Mouse (Mus musculus): ENCODE data around the gene Arhgap24.

DNA sequence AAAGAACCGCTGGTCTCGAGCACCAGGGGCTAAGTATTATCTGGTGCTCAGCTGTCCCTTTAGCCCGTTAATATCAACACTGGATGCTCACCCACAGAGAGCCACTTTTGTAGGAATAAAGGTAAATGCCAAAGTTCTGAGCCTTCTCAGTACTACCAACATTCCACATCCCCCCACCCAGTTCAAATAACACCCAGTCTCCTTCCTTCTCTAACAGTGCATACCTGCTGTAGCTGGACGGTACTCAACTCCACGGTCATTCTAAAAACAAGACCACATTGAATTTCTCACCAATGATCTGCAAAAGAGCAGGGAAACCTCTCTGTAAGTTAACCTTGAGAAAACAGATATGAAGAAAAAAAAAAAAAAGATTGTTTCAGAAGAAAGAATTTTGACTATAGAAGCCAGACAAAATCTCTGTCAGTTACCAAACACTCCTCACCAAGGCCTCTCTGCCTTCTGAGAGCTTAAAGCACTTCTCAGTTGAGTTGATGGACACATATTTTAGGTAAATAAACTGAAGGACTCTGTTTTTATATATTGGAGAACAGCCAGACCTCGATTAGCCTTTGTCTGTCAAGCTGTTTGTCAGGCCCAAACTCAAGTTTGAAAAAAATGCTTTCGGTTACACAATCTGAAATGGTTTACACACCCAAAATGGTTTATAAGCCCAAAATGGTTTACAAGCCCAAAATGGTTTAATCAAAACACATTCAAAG is 29.0 kb upstream of the Arhgap24 start:
- TF ChIP-seq MYC (IDR thresholded peaks at IDR 0.05; ENCODE audit: low read depth, low read length) (no peak), CTCF (conservative IDR thresholded peaks at IDR 0.05 in 1 of 2, IDR thresholded peaks at IDR 0.05 in 1 of 2; ENCODE audit: low read depth in 2 of 2, low read length in 2 of 2) (no peak), EP300 (IDR thresholded peaks at IDR 0.05; ENCODE audit: low read length) (no peak), POLR2A (IDR thresholded peaks at IDR 0.05; ENCODE audit: low read depth, low read length) (no peak), SIN3A (IDR thresholded peaks at IDR 0.05; ENCODE audit: low read length) (no peak)
